Mouse (Mus musculus) neural tube, embryonic 12.5 days (tissue): ENCODE measurements around the gene Tspyl3. TPM values are rescaled to one million over a fixed set of nuclear protein-coding genes. Genes with fewer than 3 reads are reported as not detected.

Source experiments
- ATAC-seq: fragments of 200-750 bp; cut with Nextera tagmentation; 2 replicates; pipeline ENCODE4 v1.8.0; 2017; ENCODE audit warnings: low read depth, mild to moderate bottlenecking, moderate TSS enrichment, moderate library complexity; ENCODE audit not compliant: low FRiP score
- H3K27ac ChIP-seq: fragments of 300-500 bp; sonication (generic); 2 replicates; pipeline ENCODE4 v1.5.1; 2016
- H3K27me3 ChIP-seq: fragments of 300-500 bp; sonication (generic); replicated peaks from 2 replicates; pipeline ENCODE4 v1.6.1; 2016; ENCODE audit warnings: mild to moderate bottlenecking
- H3K36me3 ChIP-seq: fragments of 300-500 bp; sonication (generic); 2 replicates; pipeline ENCODE4 v1.6.1; 2016; ENCODE audit warnings: mild to moderate bottlenecking
- H3K4me1 ChIP-seq: fragments of 300-500 bp; sonication (generic); 2 replicates; pipeline ENCODE4 v1.6.1; 2016
- H3K4me2 ChIP-seq: fragments of 300-500 bp; sonication (generic); replicated peaks from 2 replicates; pipeline ENCODE4 v1.6.1; 2016; ENCODE audit warnings: mild to moderate bottlenecking
- H3K4me3 ChIP-seq: fragments of 300-500 bp; sonication (generic); 2 replicates; pipeline ENCODE4 v1.5.1; 2016
- H3K9ac ChIP-seq: fragments of 300-500 bp; sonication (generic); 2 replicates; pipeline ENCODE4 v1.6.1; 2016; ENCODE audit warnings: mild to moderate bottlenecking
- H3K9me3 ChIP-seq: fragments of 300-500 bp; sonication (generic); 2 replicates; pipeline ENCODE4 v1.6.1; 2016; ENCODE audit warnings: mild to moderate bottlenecking
- WGBS: fragments of 180-500 bp; shearing (Covaris S2); methylation state at CpG from one replicate; pipeline ENCODE4 v1.1.7; 2016; 5-methylcytosine and 5-hydroxymethylcytosine counted together
- polyA plus RNA-seq: library from polyadenylated mRNA; unstranded; fragments of >200 nt; fragmentation: Nextera tagmentation; extraction: Ambion mirVana; gene quantifications from 2 replicates; pipeline ENCODE4 v1.2.1, GENCODE M21; 2016

The Tspyl3 gene
- polyA plus RNA-seq, 1 experiment from 2014 or later = 12.5 TPM

DNA sequence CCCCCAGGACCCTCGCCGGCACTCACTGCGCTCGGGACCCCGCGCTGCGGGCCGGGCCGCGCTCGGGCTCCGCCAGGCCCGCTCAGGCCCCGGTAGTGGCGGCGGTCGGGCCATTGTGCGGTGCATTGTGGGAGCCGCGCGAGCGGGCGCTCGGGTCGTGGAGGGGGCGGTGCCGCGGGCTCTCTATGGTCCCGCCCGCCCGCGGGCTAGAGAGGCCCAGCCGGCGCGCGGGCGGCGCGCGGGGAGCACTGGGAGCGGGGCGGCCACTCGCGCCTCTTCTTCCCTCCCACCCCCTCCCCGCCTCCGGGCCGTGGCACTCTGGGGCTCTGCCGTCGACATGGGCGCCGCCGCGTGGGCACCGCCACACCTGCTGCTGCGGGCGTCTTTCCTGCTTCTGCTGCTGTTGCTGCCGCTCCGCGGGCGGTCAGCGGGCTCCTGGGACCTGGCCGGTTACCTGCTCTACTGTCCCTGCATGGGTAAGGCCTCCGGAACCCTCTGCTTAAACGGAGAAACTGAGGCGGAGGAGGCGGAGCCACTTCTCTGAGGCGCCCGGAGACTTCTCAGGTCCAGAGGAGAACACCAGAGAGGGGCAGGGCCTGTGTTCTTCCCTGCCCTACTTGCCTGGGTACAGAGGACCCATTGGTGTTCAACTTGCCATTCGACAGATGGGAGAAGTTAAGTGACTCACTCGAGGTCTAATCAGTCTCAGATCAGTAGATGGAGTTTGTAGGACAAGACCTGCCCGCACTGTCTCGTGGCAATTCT, 16.2 kb upstream of the Tspyl3 start, which contains the start of the genes Plagl2 and Pofut1:
Gene Plagl2, minus strand, starts transcription at position 177 of the 765 bp plus-strand sequence.
Gene Pofut1, plus strand, starts transcription at position 284 of the 765 bp plus-strand sequence.
- peak within 1 kb of the TSS; percentile 80; the same call in 1 of the 2 replicates for H3K27ac ChIP-seq
- peak within 1 kb of the TSS; percentile 94 for H3K4me2 ChIP-seq
- peaks cover 13% of the 10 kb centered on the region; the same call in 1 of the 2 replicates for H3K36me3 ChIP-seq
- H3K9me3 ChIP-seq = no peaks in the 10 kb centered on the region
- peak within 1 kb of the TSS; percentile 97 for H3K9ac ChIP-seq
- H3K4me3 ChIP-seq = peak within 1 kb of the TSS; percentile 98
- no peaks in the 10 kb centered on the region for H3K27me3 ChIP-seq
- peak; percentile 96 for ATAC-seq
- under 1% methylated on average over 71 of the region's 72 CpGs for WGBS
- peaks cover 24% of the 10 kb centered on the region for H3K4me1 ChIP-seq

- no peaks in the 10 kb centered on the region for H3K9me3 ChIP-seq
- peaks cover 19% of the 10 kb centered on the region for H3K36me3 ChIP-seq
- H3K9ac ChIP-seq = peak overlapping the region; percentile 97
- H3K4me1 ChIP-seq = peaks cover 24% of the 10 kb centered on the region
- peak overlapping the region; percentile 94 for H3K4me2 ChIP-seq
- peak overlapping the region; percentile 98 for H3K4me3 ChIP-seq
- peak; percentile 83 for ATAC-seq
- no peaks in the 10 kb centered on the region for H3K27me3 ChIP-seq
- under 1% methylated on average over 28 of the region's 33 CpGs for WGBS
- H3K27ac ChIP-seq = peak overlapping the region; percentile 80; the same call in 1 of the 2 replicates
Observed at GRCm38 (mm10) chr2:153240701-153241235, 15.5 kb upstream of the Tspyl3 start.

- 13% methylated on average over 15 of the region's 22 CpGs for WGBS
- no peak for ATAC-seq
- H3K4me3 ChIP-seq = peak overlapping the region; percentile 98
- H3K9me3 ChIP-seq = no peaks in the 10 kb centered on the region
- H3K4me2 ChIP-seq = peak overlapping the region; percentile 94
- peaks cover 20% of the 10 kb centered on the region for H3K36me3 ChIP-seq
- H3K9ac ChIP-seq = peak overlapping the region; percentile 97
- H3K27ac ChIP-seq = no peak overlapping the region
- peaks cover 24% of the 10 kb centered on the region for H3K4me1 ChIP-seq
- no peaks in the 10 kb centered on the region for H3K27me3 ChIP-seq
Observed at GRCm38 (mm10) chr2:153239860-153240480, 14.7 kb upstream of the Tspyl3 start.

DNA sequence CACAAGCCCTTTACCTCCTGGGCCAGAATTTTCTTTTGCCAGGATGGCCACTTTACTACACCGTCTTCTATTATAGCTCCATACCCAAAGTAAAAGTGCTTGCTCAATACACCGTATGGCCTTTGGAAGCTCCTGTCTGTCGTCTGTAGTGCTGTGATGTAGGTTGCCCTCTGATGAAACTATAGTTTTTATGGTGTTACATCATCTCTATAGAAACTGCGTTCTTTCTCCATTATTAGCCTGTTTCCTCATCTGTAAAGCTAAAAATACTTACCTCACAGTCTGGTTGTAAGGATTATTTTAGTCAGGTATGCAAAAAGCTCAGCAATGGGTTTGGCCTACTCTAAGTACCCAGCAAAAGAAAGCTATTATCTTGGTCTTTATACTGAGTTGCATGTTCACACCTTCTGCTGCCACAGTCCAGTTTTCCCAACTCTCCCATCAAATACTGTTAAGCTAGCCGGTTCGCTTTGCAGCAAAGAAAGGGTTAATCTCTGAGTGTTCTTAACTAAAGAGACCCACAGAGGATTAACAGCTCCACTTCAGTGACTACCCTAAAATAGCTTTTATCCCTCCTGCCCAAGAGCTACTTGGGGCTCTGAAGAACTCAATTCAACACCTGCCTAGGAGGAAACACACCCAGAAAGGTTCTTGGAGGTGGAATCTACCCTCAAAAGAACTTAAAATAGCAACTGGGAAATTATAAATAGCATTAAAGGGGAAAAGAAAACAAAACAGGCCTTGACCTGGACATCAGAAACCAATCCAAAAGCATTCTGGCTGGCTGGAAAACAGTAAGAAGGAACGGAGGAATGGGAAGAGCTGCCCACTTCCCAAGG, 14.0 kb upstream of the Tspyl3 start:
- Histone ChIP-seq H3K4me3 (peak overlapping the region; percentile 98), H3K27ac (no peak overlapping the region), H3K9me3 (no peaks in the 10 kb centered on the region), H3K27me3 (no peaks in the 10 kb centered on the region), H3K36me3 (peaks cover 27% of the 10 kb centered on the region), H3K4me2 (peak overlapping the region; percentile 94), H3K9ac (peak overlapping the region; percentile 97), H3K4me1 (peaks cover 24% of the 10 kb centered on the region)
- ATAC-seq = no peak
- WGBS = 64% methylated on average over 7 of the region's 7 CpGs

- H3K9ac ChIP-seq = no peak overlapping the region
Observed at GRCm38 (mm10) chr2:153238406-153238805, 13.2 kb upstream of the Tspyl3 start.

GRCm38 (mm10) chr2:153237891-153238290, 12.7 kb upstream of the Tspyl3 start:
- Histone ChIP-seq H3K4me2 (no peak overlapping the region), H3K4me1 (peaks cover 24% of the 10 kb centered on the region), H3K36me3 (peaks cover 39% of the 10 kb centered on the region), H3K9me3 (no peaks in the 10 kb centered on the region), H3K27ac (no peak overlapping the region), H3K27me3 (no peaks in the 10 kb centered on the region), H3K4me3 (no peak overlapping the region), H3K9ac (no peak overlapping the region)
- no peak for ATAC-seq
- 86% methylated on average over 4 of the region's 4 CpGs for WGBS

More at GRCm38 (mm10) chr2:153238406-153238805, 13.2 kb upstream of the Tspyl3 start:
- ATAC-seq = no peak
- Histone ChIP-seq H3K4me3 (no peak overlapping the region), H3K4me1 (peaks cover 24% of the 10 kb centered on the region), H3K27ac (no peak overlapping the region), H3K9me3 (no peaks in the 10 kb centered on the region), H3K4me2 (no peak overlapping the region), H3K36me3 (peaks cover 34% of the 10 kb centered on the region), H3K27me3 (no peaks in the 10 kb centered on the region)
- WGBS = 85% methylated on average over 2 of the region's 2 CpGs

DNA sequence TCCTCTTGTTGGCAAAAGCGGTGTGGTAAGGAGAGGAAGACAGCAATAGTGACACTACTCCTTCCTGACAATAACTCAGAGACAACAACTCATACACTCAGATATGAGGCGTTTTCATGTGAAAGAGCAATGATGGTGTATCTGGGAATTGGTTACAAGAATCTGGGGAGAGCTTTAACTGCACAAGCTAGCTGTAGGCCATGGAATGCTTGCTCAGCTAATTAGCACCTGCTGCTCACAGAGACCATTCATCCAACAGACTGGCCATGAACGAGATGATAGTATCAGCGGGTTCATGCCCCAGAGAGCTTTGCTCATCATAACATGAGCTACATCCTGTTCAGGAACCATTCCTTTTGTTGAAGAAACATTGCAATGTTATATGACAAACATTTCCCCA, 12.0 kb upstream of the Tspyl3 start:
- WGBS = 79% methylated on average over 4 of the region's 4 CpGs
- H3K4me3 ChIP-seq = no peak overlapping the region
- ATAC-seq = no peak
- no peak overlapping the region for H3K27ac ChIP-seq
- no peaks in the 10 kb centered on the region for H3K27me3 ChIP-seq
- peaks cover 44% of the 10 kb centered on the region for H3K36me3 ChIP-seq
- H3K9ac ChIP-seq = no peak overlapping the region
- H3K4me2 ChIP-seq = no peak overlapping the region
- H3K9me3 ChIP-seq = no peaks in the 10 kb centered on the region
- H3K4me1 ChIP-seq = peaks cover 22% of the 10 kb centered on the region

DNA sequence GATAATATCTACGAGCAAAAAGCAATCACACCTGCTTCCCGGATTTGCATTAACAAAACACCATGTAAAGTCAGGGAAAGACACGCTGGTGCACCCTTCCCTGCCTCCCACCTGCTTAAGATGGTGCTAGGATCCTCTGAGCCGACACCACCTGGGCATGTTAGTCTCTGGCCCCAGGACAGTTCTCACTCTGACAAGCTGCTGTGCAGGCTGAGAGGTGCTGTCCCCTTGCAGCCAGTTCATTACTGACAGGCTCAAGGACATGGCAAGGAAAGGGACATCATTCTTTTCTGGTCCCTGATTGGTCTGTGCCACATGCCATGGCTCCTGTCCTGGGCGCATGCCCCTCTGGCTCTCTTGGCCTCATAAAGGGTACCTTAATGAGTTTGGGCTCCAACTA, 3.3 kb upstream of the Tspyl3 start:
- H3K9me3 ChIP-seq = no peaks in the 10 kb centered on the region
- peaks cover 54% of the 10 kb centered on the region for H3K36me3 ChIP-seq
- H3K27ac ChIP-seq = no peak overlapping the region
- no peaks in the 10 kb centered on the region for H3K27me3 ChIP-seq
- H3K4me3 ChIP-seq = no peak overlapping the region
- H3K9ac ChIP-seq = no peak overlapping the region
- peaks cover 14% of the 10 kb centered on the region for H3K4me1 ChIP-seq
- no peak overlapping the region for H3K4me2 ChIP-seq
- 91% methylated on average over 5 of the region's 5 CpGs for WGBS
- no peak for ATAC-seq

DNA sequence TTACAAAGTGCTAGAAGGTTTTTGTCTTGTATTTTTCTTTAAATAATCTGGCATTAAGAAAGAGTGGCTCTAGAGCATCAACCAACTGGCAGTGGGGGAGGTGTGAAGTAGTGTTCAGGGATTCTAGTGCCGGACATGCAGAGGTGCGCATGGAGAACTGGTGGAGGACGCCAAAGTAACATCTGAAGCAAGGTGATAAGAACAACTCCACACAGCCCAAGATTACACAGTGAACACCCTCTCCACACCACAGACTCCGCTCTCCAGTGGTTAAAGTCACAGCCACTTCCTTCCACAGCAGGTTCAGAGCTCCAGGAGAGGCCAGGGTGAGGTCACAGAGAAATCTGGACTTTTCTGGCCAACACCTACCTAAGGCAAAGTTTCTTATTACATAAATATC, 2.7 kb upstream of the Tspyl3 start:
- no peak overlapping the region for H3K27ac ChIP-seq
- no peaks in the 10 kb centered on the region for H3K27me3 ChIP-seq
- 89% methylated on average over 4 of the region's 4 CpGs for WGBS
- no peak overlapping the region for H3K9ac ChIP-seq
- H3K4me2 ChIP-seq = no peak overlapping the region
- H3K4me1 ChIP-seq = peaks cover 14% of the 10 kb centered on the region
- no peak for ATAC-seq
- no peak overlapping the region for H3K4me3 ChIP-seq
- H3K36me3 ChIP-seq = peaks cover 48% of the 10 kb centered on the region
- no peaks in the 10 kb centered on the region for H3K9me3 ChIP-seq

- peak overlapping the region; percentile 49; the same call in 1 of the 2 replicates for H3K4me3 ChIP-seq
- H3K4me1 ChIP-seq = peaks cover 14% of the 10 kb centered on the region
- no peak for ATAC-seq
- WGBS = 6% methylated on average over 3 of the region's 3 CpGs
- H3K9ac ChIP-seq = peak overlapping the region; percentile 75
- no peak overlapping the region for H3K27ac ChIP-seq
- no peaks in the 10 kb centered on the region for H3K9me3 ChIP-seq
- H3K4me2 ChIP-seq = peak overlapping the region; percentile 69
- H3K27me3 ChIP-seq = no peaks in the 10 kb centered on the region
- peaks cover 27% of the 10 kb centered on the region for H3K36me3 ChIP-seq
Observed at GRCm38 (mm10) chr2:153225595-153225953, 333 bp upstream of the Tspyl3 start.

- Histone ChIP-seq H3K4me3 (no peak overlapping the region), H3K27ac (no peak overlapping the region), H3K4me2 (no peak overlapping the region), H3K9ac (no peak overlapping the region), H3K27me3 (no peaks in the 10 kb centered on the region), H3K4me1 (peaks cover 14% of the 10 kb centered on the region), H3K9me3 (no peaks in the 10 kb centered on the region), H3K36me3 (no peaks in the 10 kb centered on the region)
- no peak for ATAC-seq
- WGBS = 90% methylated on average over 2 of the region's 2 CpGs
Observed at GRCm38 (mm10) chr2:153222566-153222965, 2.7 kb downstream of the Tspyl3 start.

GRCm38 (mm10) chr2:153222130-153222529, 3.1 kb downstream of the Tspyl3 start:
- H3K4me3 ChIP-seq = no peak overlapping the region

More at GRCm38 (mm10) chr2:153222130-153222529, 3.1 kb downstream of the Tspyl3 start:
- H3K36me3 ChIP-seq = no peaks in the 10 kb centered on the region
- no peak for ATAC-seq
- H3K9me3 ChIP-seq = no peaks in the 10 kb centered on the region
- no peak overlapping the region for H3K4me2 ChIP-seq
- no peak overlapping the region for H3K27ac ChIP-seq
- peaks cover 14% of the 10 kb centered on the region for H3K4me1 ChIP-seq
- no peaks in the 10 kb centered on the region for H3K27me3 ChIP-seq
- no peak overlapping the region for H3K9ac ChIP-seq
